Mouse (Mus musculus) forebrain, embryonic 13.5 days (tissue): ENCODE measurements at regions not wholly inside any gene's neighbourhood (a gene's known extent, or its start where the extent isn't known, plus 50 kb on each side); places are given as distances from the start of the nearest gene placed in this dataset.

Experiments
- ATAC-seq: fragments of 200-750 bp; cut with Nextera tagmentation; 2 replicates; pipeline ENCODE4 v1.8.0; 2017
- H3K27ac ChIP-seq: fragments of 300-500 bp; sonication (generic); 2 replicates; pipeline ENCODE4 v1.5.1; 2015; ENCODE audit warnings: inconsistent platforms, mild to moderate bottlenecking, moderate library complexity
- H3K27me3 ChIP-seq: fragments of 300-500 bp; sonication (generic); 2 replicates; pipeline ENCODE4 v1.6.1; 2015; ENCODE audit warnings: mild to moderate bottlenecking, inconsistent platforms
- H3K36me3 ChIP-seq: fragments of 300-500 bp; sonication (generic); 2 replicates; pipeline ENCODE4 v1.6.1; 2015; ENCODE audit warnings: mild to moderate bottlenecking, inconsistent platforms; ENCODE audit not compliant: poor library complexity, severe bottlenecking
- H3K4me1 ChIP-seq: fragments of 300-500 bp; sonication (generic); 2 replicates; pipeline ENCODE4 v1.6.1; 2015; ENCODE audit warnings: inconsistent platforms
- H3K4me2 ChIP-seq: fragments of 300-500 bp; sonication (generic); 2 replicates; pipeline ENCODE4 v1.6.1; 2015; ENCODE audit warnings: inconsistent platforms, mild to moderate bottlenecking, moderate library complexity
- H3K4me3 ChIP-seq: fragments of 300-500 bp; sonication (generic); 2 replicates; pipeline ENCODE4 v1.5.1; 2015; ENCODE audit warnings: mild to moderate bottlenecking, inconsistent platforms
- H3K9ac ChIP-seq: fragments of 300-500 bp; sonication (generic); 2 replicates; pipeline ENCODE4 v1.6.1; 2015; ENCODE audit warnings: mild to moderate bottlenecking, inconsistent platforms
- H3K9me3 ChIP-seq: fragments of 300-500 bp; sonication (generic); replicated peaks from 2 replicates; pipeline ENCODE4 v1.6.1; 2016; ENCODE audit warnings: inconsistent platforms
- WGBS: fragments of 180-500 bp; shearing (Covaris S2); methylation state at CpG from one replicate; pipeline ENCODE4 v1.1.7; 2015; 5-methylcytosine and 5-hydroxymethylcytosine counted together

DNA sequence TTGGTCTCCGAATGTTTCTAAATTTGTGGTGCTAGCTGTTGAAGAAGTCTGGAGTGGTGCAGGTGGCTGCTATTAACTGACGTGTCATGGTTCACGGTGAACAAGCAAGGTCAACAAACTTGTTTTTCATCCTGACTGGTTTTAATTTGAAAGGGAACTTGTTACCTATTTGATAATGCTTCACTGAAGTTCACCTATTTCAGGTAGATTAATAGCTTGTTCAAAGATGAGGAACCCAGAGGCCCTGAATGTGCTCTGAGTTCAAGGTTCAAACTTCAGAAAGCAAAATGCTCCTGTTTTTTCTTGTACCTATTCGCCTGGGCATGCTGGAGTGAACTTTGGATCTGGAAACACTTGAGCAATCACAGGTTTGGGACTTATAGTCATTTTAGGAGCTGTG lies 136.7 kb upstream of the Zeb2 start:
- Histone ChIP-seq H3K27ac (no peak overlapping the region), H3K4me3 (no peak overlapping the region), H3K9me3 (no peaks in the 10 kb centered on the region), H3K27me3 (no peaks in the 10 kb centered on the region), H3K36me3 (no peaks in the 10 kb centered on the region), H3K4me1 (0 out of 2 replicates have a peak, but pooled peaks cover 6% of the 10 kb centered on the region), H3K9ac (no peak overlapping the region), H3K4me2 (no peak overlapping the region)
- WGBS: 75% methylated on average over 4 of the region's 4 CpGs
- no peak for ATAC-seq

- no peak overlapping the region for H3K27ac ChIP-seq
- WGBS: 81% methylated on average over 4 of the region's 4 CpGs
- no peaks in the 10 kb centered on the region for H3K27me3 ChIP-seq
- no peaks in the 10 kb centered on the region for H3K9me3 ChIP-seq
- no peak overlapping the region for H3K9ac ChIP-seq
- H3K4me3 ChIP-seq: no peak overlapping the region
- ATAC-seq: no peak
- no peak overlapping the region for H3K4me2 ChIP-seq
- H3K36me3 ChIP-seq: no peaks in the 10 kb centered on the region
- H3K4me1 ChIP-seq: 0 out of 2 replicates have a peak, but pooled peaks cover 6% of the 10 kb centered on the region
Observed at GRCm38 (mm10) chr2:45252321-45252720, 135.1 kb upstream of the Zeb2 start.

GRCm38 (mm10) chr2:45249658-45250057 lies 132.5 kb upstream of the Zeb2 start:
- no peak overlapping the region for H3K4me3 ChIP-seq
- no peaks in the 10 kb centered on the region for H3K36me3 ChIP-seq
- H3K27me3 ChIP-seq: no peaks in the 10 kb centered on the region
- H3K9ac ChIP-seq: no peak overlapping the region
- no peak overlapping the region for H3K4me2 ChIP-seq
- ATAC-seq: no peak
- WGBS: 92% methylated on average over 1 of the region's 1 CpGs
- no peak overlapping the region for H3K27ac ChIP-seq
- H3K9me3 ChIP-seq: no peaks in the 10 kb centered on the region
- no peaks in the 10 kb centered on the region for H3K4me1 ChIP-seq

- no peak overlapping the region for H3K27ac ChIP-seq
- H3K36me3 ChIP-seq: no peaks in the 10 kb centered on the region
- no peaks in the 10 kb centered on the region for H3K9me3 ChIP-seq
- no peak overlapping the region for H3K9ac ChIP-seq
- no peaks in the 10 kb centered on the region for H3K27me3 ChIP-seq
- no peak overlapping the region for H3K4me2 ChIP-seq
- no peak overlapping the region for H3K4me3 ChIP-seq
- no peak for ATAC-seq
- H3K4me1 ChIP-seq: no peaks in the 10 kb centered on the region
- WGBS: 85% methylated on average over 10 of the region's 10 CpGs
Observed at GRCm38 (mm10) chr2:45246061-45246945, 129.1 kb upstream of the Zeb2 start.

DNA sequence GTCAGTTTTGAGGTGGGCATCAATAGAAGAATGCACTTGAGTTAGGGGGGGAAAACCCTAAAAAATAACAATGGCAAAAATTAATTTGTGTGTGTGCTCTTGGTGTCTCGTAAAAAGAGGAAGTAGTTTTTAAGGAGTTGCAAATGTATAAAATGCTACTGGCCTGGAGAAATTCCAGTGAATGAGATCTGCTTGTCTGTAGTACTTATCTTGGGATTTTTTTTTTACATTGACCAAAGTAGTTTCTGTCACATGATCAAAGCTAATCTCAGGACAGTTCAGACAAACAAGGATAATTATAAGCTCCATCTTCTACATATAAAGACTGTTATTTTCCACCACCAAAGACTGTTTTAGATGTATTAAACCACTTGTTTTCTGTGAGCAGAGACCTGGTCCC lies 128.3 kb upstream of the Zeb2 start:
- no peak overlapping the region for H3K27ac ChIP-seq
- no peak overlapping the region for H3K4me2 ChIP-seq
- WGBS: 100% methylated on average over 1 of the region's 1 CpGs
- H3K36me3 ChIP-seq: no peaks in the 10 kb centered on the region
- H3K27me3 ChIP-seq: no peaks in the 10 kb centered on the region
- H3K9me3 ChIP-seq: no peaks in the 10 kb centered on the region
- no peaks in the 10 kb centered on the region for H3K4me1 ChIP-seq
- ATAC-seq: no peak
- no peak overlapping the region for H3K9ac ChIP-seq
- H3K4me3 ChIP-seq: no peak overlapping the region

DNA sequence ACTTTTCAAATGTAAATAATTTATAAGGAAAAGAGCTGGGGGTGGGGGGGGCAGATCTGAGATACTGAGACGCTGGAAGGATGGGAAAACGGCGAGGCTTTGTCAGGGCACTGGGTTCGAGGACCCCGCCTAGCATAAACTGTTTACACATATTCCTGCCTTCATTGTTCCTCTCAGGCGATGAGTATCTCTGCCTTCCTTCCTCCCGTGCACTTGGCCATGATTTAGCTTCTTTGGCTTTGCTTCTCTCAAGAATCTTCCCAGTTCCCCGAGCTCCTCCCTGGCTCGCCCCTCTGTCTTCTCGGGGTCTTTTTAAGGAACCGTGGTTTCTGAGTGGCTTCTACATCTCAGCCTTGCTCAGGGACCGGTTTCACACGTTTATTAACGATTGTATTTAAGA lies 127.3 kb upstream of the Zeb2 start:
- Histone ChIP-seq H3K4me3 (no peak overlapping the region), H3K9me3 (no peaks in the 10 kb centered on the region), H3K36me3 (no peaks in the 10 kb centered on the region), H3K27ac (no peak overlapping the region), H3K4me2 (no peak overlapping the region), H3K27me3 (no peaks in the 10 kb centered on the region), H3K4me1 (no peaks in the 10 kb centered on the region), H3K9ac (no peak overlapping the region)
- no peak for ATAC-seq
- 91% methylated on average over 14 of the region's 14 CpGs for WGBS

- 88% methylated on average over 16 of the region's 16 CpGs for WGBS
- Histone ChIP-seq H3K4me2 (no peak overlapping the region), H3K27me3 (no peaks in the 10 kb centered on the region), H3K4me3 (no peak overlapping the region), H3K9ac (no peak overlapping the region), H3K4me1 (no peaks in the 10 kb centered on the region), H3K9me3 (no peaks in the 10 kb centered on the region), H3K27ac (no peak overlapping the region), H3K36me3 (no peaks in the 10 kb centered on the region)
- ATAC-seq: no peak
Observed at GRCm38 (mm10) chr2:45239501-45240292, 122.5 kb upstream of the Zeb2 start.

- H3K27ac ChIP-seq: no peak overlapping the region
- no peaks in the 10 kb centered on the region for H3K4me1 ChIP-seq
- no peaks in the 10 kb centered on the region for H3K36me3 ChIP-seq
- H3K27me3 ChIP-seq: no peaks in the 10 kb centered on the region
- H3K4me2 ChIP-seq: no peak overlapping the region
- 94% methylated on average over 6 of the region's 6 CpGs for WGBS
- no peak overlapping the region for H3K9ac ChIP-seq
- H3K9me3 ChIP-seq: no peaks in the 10 kb centered on the region
- H3K4me3 ChIP-seq: no peak overlapping the region
- ATAC-seq: no peak
Observed at GRCm38 (mm10) chr2:45239001-45239400, 121.8 kb upstream of the Zeb2 start.

DNA sequence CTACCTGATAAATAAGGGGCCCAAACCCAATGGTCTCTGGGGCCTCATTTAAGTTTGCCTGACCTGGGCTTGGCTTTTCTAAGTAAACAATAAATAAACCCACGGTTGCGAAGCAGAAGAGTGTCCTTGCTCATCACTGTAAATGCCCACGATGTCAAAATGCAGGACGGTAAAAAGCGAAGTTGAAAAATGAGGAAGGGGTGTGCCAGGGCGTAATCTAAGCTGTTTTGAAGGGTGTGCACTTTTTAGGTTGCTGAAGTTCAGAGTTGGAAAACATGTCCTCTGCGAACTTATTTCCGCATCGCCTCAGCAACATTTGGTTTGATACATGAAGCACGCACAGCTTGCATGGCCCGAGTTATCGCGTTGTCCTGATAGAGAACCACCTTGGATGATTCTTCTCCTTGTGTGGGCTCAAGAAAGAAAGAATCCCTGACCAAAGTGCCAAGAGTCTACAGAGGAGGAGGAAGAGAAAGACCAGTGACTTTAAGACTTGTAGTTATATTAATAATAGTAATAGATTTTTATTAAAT lies 119.0 kb upstream of the Zeb2 start:
- no peak for ATAC-seq
- no peaks in the 10 kb centered on the region for H3K4me1 ChIP-seq
- H3K4me3 ChIP-seq: no peak overlapping the region
- no peak overlapping the region for H3K9ac ChIP-seq
- H3K9me3 ChIP-seq: no peaks in the 10 kb centered on the region
- no peak overlapping the region for H3K27ac ChIP-seq
- no peaks in the 10 kb centered on the region for H3K27me3 ChIP-seq
- WGBS: 94% methylated on average over 13 of the region's 13 CpGs
- H3K36me3 ChIP-seq: no peaks in the 10 kb centered on the region
- H3K4me2 ChIP-seq: no peak overlapping the region

DNA sequence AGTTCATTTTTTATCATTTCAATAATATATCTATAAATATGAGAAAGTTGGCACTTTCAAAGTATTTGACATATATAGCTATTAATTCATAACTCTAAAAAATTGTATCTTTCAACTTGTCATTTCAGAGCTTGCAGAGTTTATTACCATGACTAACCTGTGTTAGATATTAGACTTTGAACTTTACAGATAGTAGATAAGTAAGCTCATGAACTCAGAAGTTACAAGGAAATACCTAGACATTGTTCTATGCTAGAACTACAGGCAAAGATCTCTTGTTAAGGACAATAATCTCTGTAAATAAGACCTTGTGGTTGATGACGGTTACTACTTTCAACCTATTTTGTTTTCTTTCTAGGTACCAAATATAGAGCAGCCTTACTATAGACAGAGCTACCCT lies 117.0 kb upstream of the Zeb2 start:
- 92% methylated on average over 1 of the region's 1 CpGs for WGBS
- no peaks in the 10 kb centered on the region for H3K36me3 ChIP-seq

DNA sequence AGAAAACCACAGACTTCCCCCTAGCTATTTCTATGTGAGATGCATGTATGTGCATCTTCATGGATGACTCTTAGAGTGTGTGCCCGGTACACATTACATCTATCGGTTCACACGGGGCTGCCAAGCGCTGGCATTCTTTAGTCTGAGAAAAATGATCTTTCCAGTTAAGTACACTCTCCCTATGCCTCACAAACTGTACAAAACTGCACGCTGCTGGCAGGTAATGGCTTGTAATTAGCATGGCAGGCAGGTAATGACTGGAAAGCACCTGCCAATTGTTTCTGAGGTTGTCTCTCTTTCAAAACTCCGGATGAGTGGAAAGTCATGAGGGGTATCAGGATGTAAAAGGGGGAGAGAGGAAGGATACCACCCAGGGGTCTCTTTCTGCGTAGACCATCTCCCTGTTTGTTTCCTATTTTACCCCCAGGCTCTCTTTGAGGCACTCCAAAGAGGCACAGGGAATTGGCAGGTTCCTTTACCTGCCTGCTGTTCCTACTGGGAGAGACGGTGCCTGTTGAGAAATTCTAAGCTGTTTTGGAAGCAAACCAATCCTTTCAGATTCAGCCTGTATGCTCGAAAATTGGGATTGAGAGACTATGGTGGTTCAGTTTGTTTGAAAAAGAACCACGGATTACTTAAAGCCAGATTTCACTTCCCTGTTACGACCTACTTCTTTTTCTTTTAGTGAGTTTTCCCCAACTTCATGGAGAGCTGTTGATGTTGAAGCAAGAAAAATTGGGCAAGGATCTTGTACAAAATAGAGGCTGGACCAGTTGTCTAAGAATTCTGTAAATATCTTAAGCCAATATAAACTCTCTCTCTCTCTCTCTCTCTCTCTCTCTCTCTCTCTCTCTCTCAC lies 113.4 kb upstream of the Zeb2 start:
- Histone ChIP-seq H3K36me3 (no peaks in the 10 kb centered on the region), H3K9me3 (no peaks in the 10 kb centered on the region), H3K9ac (no peak overlapping the region), H3K27ac (no peak overlapping the region), H3K4me2 (no peak overlapping the region), H3K4me1 (peaks cover 29% of the 10 kb centered on the region), H3K4me3 (no peak overlapping the region), H3K27me3 (no peaks in the 10 kb centered on the region)
- 72% methylated on average over 11 of the region's 11 CpGs for WGBS
- no peak for ATAC-seq

More for the DNA sequence above, 117.0 kb upstream of the Zeb2 start:
- Histone ChIP-seq H3K27ac (no peak overlapping the region), H3K9me3 (no peaks in the 10 kb centered on the region), H3K9ac (no peak overlapping the region), H3K4me2 (no peak overlapping the region), H3K4me1 (peaks cover 5% of the 10 kb centered on the region), H3K27me3 (no peaks in the 10 kb centered on the region), H3K4me3 (no peak overlapping the region)
- no peak for ATAC-seq
